Mouse (Mus musculus) cortical plate, adult 2 months (tissue): ENCODE results near the gene Btbd8.

Experiments
- CTCF ChIP-seq: fragments of 200-500 bp; IDR thresholded peaks from 2 replicates; pipeline ENCODE4 v1.5.1; 2011; ENCODE audit warnings: mild to moderate bottlenecking, control low read depth, low read length; ENCODE audit not compliant: insufficient read depth; ENCODE audit errors: extremely low read depth
- POLR2A ChIP-seq: fragments of 200-500 bp; IDR thresholded peaks from 2 replicates; pipeline ENCODE4 v1.6.1; 2011; ENCODE audit warnings: mild to moderate bottlenecking, low read length, control low read depth; ENCODE audit not compliant: insufficient read depth; ENCODE audit errors: extremely low read depth

GRCm38 (mm10) chr5:107548444-107548843 is 110.6 kb downstream of the Btbd8 start:
- TF ChIP-seq CTCF, result no peak
- TF ChIP-seq POLR2A, result no peak
